Mouse (Mus musculus) testis, adult 2 months (tissue): ENCODE measurements around the gene Ppa2. TPM values are rescaled to one million over a fixed set of nuclear protein-coding genes. Genes with fewer than 3 reads are reported as not detected.

Source experiments
- H3K27ac ChIP-seq: fragments of 200-500 bp; 2 replicates; pipeline ENCODE4 v1.5.1; 2012; ENCODE audit warnings: low read depth, low read length; ENCODE audit not compliant: control insufficient read depth, insufficient read depth
- H3K27me3 ChIP-seq: fragments of 200-500 bp; 2 replicates; pipeline ENCODE4 v1.6.1; 2012; ENCODE audit warnings: mild to moderate bottlenecking, low read length, moderate library complexity; ENCODE audit not compliant: control insufficient read depth, insufficient read depth
- H3K36me3 ChIP-seq: fragments of 200-500 bp; 2 replicates; pipeline ENCODE4 v1.6.1; 2012; ENCODE audit warnings: mild to moderate bottlenecking, low read length; ENCODE audit not compliant: control insufficient read depth, insufficient read depth
- H3K4me1 ChIP-seq: fragments of 200-500 bp; 2 replicates; pipeline ENCODE4 v1.6.1; 2012; ENCODE audit warnings: low read length; ENCODE audit not compliant: control insufficient read depth, insufficient read depth
- H3K4me3 ChIP-seq: fragments of 200-500 bp; 2 replicates; pipeline ENCODE4 v1.5.1; 2012; ENCODE audit warnings: low read depth, mild to moderate bottlenecking, low read length, moderate library complexity, mixed read lengths; ENCODE audit not compliant: control insufficient read depth
- CTCF ChIP-seq: fragments of 200-500 bp; IDR thresholded peaks from 2 replicates; pipeline ENCODE4 v1.5.1; 2012; ENCODE audit warnings: low read depth, mild to moderate bottlenecking, inconsistent platforms, low read length, moderate library complexity; ENCODE audit not compliant: control insufficient read depth, insufficient read depth, insufficient replicate concordance
- POLR2A ChIP-seq: fragments of 200-500 bp; IDR thresholded peaks from 2 replicates; pipeline ENCODE4 v1.6.1; 2012; ENCODE audit warnings: low read depth, mild to moderate bottlenecking, inconsistent platforms, low read length, moderate library complexity; ENCODE audit not compliant: control insufficient read depth
- polyA plus RNA-seq: library from polyadenylated mRNA; depleted of rRNA; stranded (reverse); fragments of >200 nt; gene quantifications from 2 replicates; pipeline ENCODE4 v1.2.3, GENCODE M21; 2012

Gene Ppa2
- polyA plus RNA-seq, 1 experiment = 60.0 TPM

- H3K4me3 ChIP-seq = no peak overlapping the region
- H3K27ac ChIP-seq = no peak overlapping the region
- no peak for TF ChIP-seq CTCF
- TF ChIP-seq POLR2A = no peak
Observed at GRCm38 (mm10) chr3:133387283-133387682, 77.4 kb downstream of the Ppa2 start.

GRCm38 (mm10) chr3:133389803-133390387 lies 80.0 kb downstream of the Ppa2 start:
- H3K27ac ChIP-seq = no peak overlapping the region
- H3K4me3 ChIP-seq = no peak overlapping the region
- H3K27me3 ChIP-seq = no peaks in the 10 kb centered on the region
- H3K4me1 ChIP-seq = no peaks in the 10 kb centered on the region
- TF ChIP-seq POLR2A (no peak), CTCF (no peak)
- H3K36me3 ChIP-seq = no peaks in the 10 kb centered on the region

More at GRCm38 (mm10) chr3:133387283-133387682, 77.4 kb downstream of the Ppa2 start:
- no peaks in the 10 kb centered on the region for H3K4me1 ChIP-seq
- H3K36me3 ChIP-seq = no peaks in the 10 kb centered on the region
- H3K27me3 ChIP-seq = no peaks in the 10 kb centered on the region

- Histone ChIP-seq H3K36me3 (no peaks in the 10 kb centered on the region), H3K27me3 (no peaks in the 10 kb centered on the region), H3K27ac (no peak overlapping the region), H3K4me1 (no peaks in the 10 kb centered on the region), H3K4me3 (no peak overlapping the region)
- TF ChIP-seq CTCF (no peak), POLR2A (no peak)
Observed at GRCm38 (mm10) chr3:133394531-133394930, 84.6 kb downstream of the Ppa2 start.

- no peak overlapping the region for H3K4me3 ChIP-seq
- no peaks in the 10 kb centered on the region for H3K36me3 ChIP-seq
- no peak overlapping the region for H3K27ac ChIP-seq
- no peaks in the 10 kb centered on the region for H3K4me1 ChIP-seq
- no peaks in the 10 kb centered on the region for H3K27me3 ChIP-seq
- TF ChIP-seq CTCF = no peak
- TF ChIP-seq POLR2A = no peak
Observed at GRCm38 (mm10) chr3:133403849-133404248, 93.9 kb downstream of the Ppa2 start.

GRCm38 (mm10) chr3:133405636-133406035 lies 95.7 kb downstream of the Ppa2 start:
- Histone ChIP-seq H3K27me3 (no peaks in the 10 kb centered on the region), H3K4me1 (no peaks in the 10 kb centered on the region), H3K36me3 (no peaks in the 10 kb centered on the region), H3K27ac (no peak overlapping the region), H3K4me3 (no peak overlapping the region)
- no peak for TF ChIP-seq CTCF
- TF ChIP-seq POLR2A = no peak

GRCm38 (mm10) chr3:133406248-133406647 lies 96.3 kb downstream of the Ppa2 start:
- TF ChIP-seq CTCF (no peak), POLR2A (no peak)
- no peaks in the 10 kb centered on the region for H3K36me3 ChIP-seq

GRCm38 (mm10) chr3:133411123-133411675 lies 101.3 kb downstream of the Ppa2 start:
- TF ChIP-seq POLR2A (no peak), CTCF (no peak)
- Histone ChIP-seq H3K4me3 (no peak overlapping the region), H3K27ac (no peak overlapping the region), H3K36me3 (no peaks in the 10 kb centered on the region), H3K4me1 (no peaks in the 10 kb centered on the region), H3K27me3 (no peaks in the 10 kb centered on the region)

More at GRCm38 (mm10) chr3:133406248-133406647, 96.3 kb downstream of the Ppa2 start:
- Histone ChIP-seq H3K4me3 (no peak overlapping the region), H3K27me3 (no peaks in the 10 kb centered on the region), H3K27ac (no peak overlapping the region), H3K4me1 (no peaks in the 10 kb centered on the region)
